Mouse (Mus musculus) heart, embryonic 14.5 days (tissue): ENCODE data around the gene Zfp609. TPM values are rescaled to one million over a fixed set of nuclear protein-coding genes. Genes with fewer than 3 reads are reported as not detected.

Experiments used
- ATAC-seq: fragments of 200-750 bp; cut with Nextera tagmentation; 2 replicates; pipeline ENCODE4 v1.8.0; 2017; ENCODE audit warnings: low read depth, moderate TSS enrichment; ENCODE audit not compliant: insufficient number of reproducible peaks, insufficient read depth, low FRiP score
- H3K27ac ChIP-seq, 2 experiments: fragments of 200-500 bp in 1 of 2; fragments of 300-500 bp in 1 of 2; sonication (generic) in 1 of 2; replicated peaks in 1 of 2; 2 replicates each; pipeline ENCODE4 v1.5.1; 2012 to 2014; ENCODE audit warnings: low read depth in 2 of 2, low read length in 2 of 2, control low read depth in 1 of 2, mild to moderate bottlenecking in 1 of 2, mixed read lengths in 1 of 2; ENCODE audit not compliant: control insufficient read depth in 1 of 2, insufficient read depth in 1 of 2
- H3K27me3 ChIP-seq: fragments of 300-500 bp; sonication (generic); 2 replicates; pipeline ENCODE4 v1.6.1; 2014; ENCODE audit warnings: mild to moderate bottlenecking, low read length, control low read depth; ENCODE audit not compliant: control insufficient read depth, insufficient read depth
- H3K36me3 ChIP-seq: fragments of 300-500 bp; sonication (generic); 2 replicates; pipeline ENCODE4 v1.6.1; 2014; ENCODE audit warnings: mild to moderate bottlenecking, control low read depth, low read length, mixed read lengths; ENCODE audit not compliant: control insufficient read depth, insufficient read depth
- H3K4me1 ChIP-seq, 2 experiments: fragments of 200-500 bp in 1 of 2; fragments of 300-500 bp in 1 of 2; sonication (generic) in 1 of 2; 2 replicates each; pipeline ENCODE4 v1.6.1; 2012 to 2014; ENCODE audit warnings: low read length in 2 of 2, control low read depth in 1 of 2, mixed read lengths in 1 of 2; ENCODE audit not compliant: control insufficient read depth in 2 of 2, insufficient read depth in 2 of 2
- H3K4me2 ChIP-seq: fragments of 300-500 bp; sonication (generic); 2 replicates; pipeline ENCODE4 v1.6.1; 2014; ENCODE audit warnings: mild to moderate bottlenecking, low read length
- H3K4me3 ChIP-seq, 2 experiments: fragments of 200-500 bp in 1 of 2; fragments of 300-500 bp in 1 of 2; sonication (generic) in 1 of 2; 2 replicates each; pipeline ENCODE4 v1.5.1; 2012 to 2014; ENCODE audit warnings: low read length in 2 of 2, mild to moderate bottlenecking in 2 of 2, control low read depth in 1 of 2, low read depth in 1 of 2, moderate library complexity in 1 of 2; ENCODE audit not compliant: control insufficient read depth in 1 of 2, insufficient read depth in 1 of 2
- H3K9ac ChIP-seq: fragments of 300-500 bp; sonication (generic); 2 replicates; pipeline ENCODE4 v1.6.1; 2014; ENCODE audit warnings: mild to moderate bottlenecking, low read length
- H3K9me3 ChIP-seq: fragments of 300-500 bp; sonication (generic); 2 replicates; pipeline ENCODE4 v1.6.1; 2016; ENCODE audit warnings: low read length, control low read depth; ENCODE audit not compliant: control insufficient read depth
- WGBS: fragments of 180-500 bp; shearing (Covaris S2); extraction: QIAGEN DNeasy Blood & Tissue Kit; methylation state at CpG from one replicate; pipeline ENCODE4 v1.1.7; 2014; 5-methylcytosine and 5-hydroxymethylcytosine counted together
- polyA plus RNA-seq: library from polyadenylated mRNA; unstranded; fragments of >200 nt; fragmentation: Nextera tagmentation; extraction: Ambion mirVana; gene quantifications from 2 replicates; pipeline ENCODE4 v1.2.1, GENCODE M21; 2014

Zfp609 gene
- polyA plus RNA-seq, 1 experiment from 2014 or later = 6.1 TPM

DNA sequence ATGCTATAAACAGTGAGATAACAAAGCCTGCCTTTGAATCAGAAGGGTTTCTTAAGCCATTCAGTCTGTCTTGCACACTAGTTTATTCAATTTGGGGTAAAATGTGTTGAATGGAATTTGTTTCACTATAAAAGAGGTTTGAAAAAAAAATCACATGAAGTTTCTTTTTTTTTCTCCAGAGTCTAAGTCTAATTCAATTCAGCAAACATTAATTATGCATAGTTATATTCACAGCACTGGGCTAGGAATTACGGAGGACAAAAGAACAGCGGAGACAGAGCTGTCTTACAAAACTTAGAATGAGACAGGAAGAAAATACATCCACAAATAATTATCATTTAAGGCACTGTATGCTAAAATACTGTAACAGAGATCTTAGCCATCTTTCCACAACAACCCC is 9.0 kb downstream of the Zfp609 start:
- 92% methylated on average over 2 of the region's 2 CpGs for WGBS

GRCm38 (mm10) chr9:65812841-65813240 is 14.5 kb downstream of the Zfp609 start:
- peak overlapping the region; percentile 34 for H3K4me2 ChIP-seq
- 11% methylated on average over 2 of the region's 2 CpGs for WGBS

More for the DNA sequence above, 9.0 kb downstream of the Zfp609 start:
- Histone ChIP-seq H3K4me3 (no peak overlapping the region), H3K9ac (no peak overlapping the region), H3K27ac (0 out of 4 replicates have a peak overlapping the region, but pooled peaks of 1 of the 2 experiments have one; percentile 0), H3K4me2 (no peak overlapping the region), H3K4me1 (peaks cover 0 to 32% of the 10 kb centered on the region in 2 experiments; a peak in 3 of 4 replicates), H3K27me3 (no peaks in the 10 kb centered on the region), H3K36me3 (peaks cover 6% of the 10 kb centered on the region; the same call in 1 of the 2 replicates), H3K9me3 (no peaks in the 10 kb centered on the region)
- ATAC-seq = no peak

DNA sequence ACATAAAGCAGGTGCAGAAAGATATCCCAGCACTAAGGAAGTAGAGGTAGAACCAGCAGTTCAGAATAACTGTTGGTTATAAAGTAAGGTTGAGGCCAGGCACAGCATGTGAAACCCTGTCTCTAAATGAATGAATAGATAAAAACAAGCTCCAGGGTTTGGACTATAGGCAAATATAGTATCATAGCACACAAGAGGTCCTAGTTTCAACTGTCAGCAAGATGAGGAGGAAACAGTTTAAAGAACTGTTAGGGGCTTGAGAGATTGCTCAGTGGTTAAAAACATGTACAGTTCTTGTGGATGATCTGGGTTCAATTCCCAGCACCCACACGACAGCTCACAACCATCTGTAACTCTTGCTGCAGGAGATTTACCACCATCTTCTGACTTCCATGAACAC is 15.6 kb downstream of the Zfp609 start:
- no peak overlapping the region; a peak in 1 of 4 replicates for H3K27ac ChIP-seq
- no peaks in the 10 kb centered on the region for H3K9me3 ChIP-seq
- no peak for ATAC-seq
- H3K4me1 ChIP-seq = peaks cover 3 to 37% of the 10 kb centered on the region in 2 experiments
- WGBS = 86% methylated on average over 1 of the region's 1 CpGs
- no peak overlapping the region for H3K9ac ChIP-seq
- no peak overlapping the region for H3K4me3 ChIP-seq
- H3K36me3 ChIP-seq = peaks cover 6% of the 10 kb centered on the region; the same call in 1 of the 2 replicates
- H3K4me2 ChIP-seq = no peak overlapping the region
- H3K27me3 ChIP-seq = no peaks in the 10 kb centered on the region

More at GRCm38 (mm10) chr9:65812841-65813240, 14.5 kb downstream of the Zfp609 start:
- no peak; the same call in 1 of the 2 replicates for ATAC-seq
- Histone ChIP-seq H3K9me3 (no peaks in the 10 kb centered on the region), H3K4me3 (no peak overlapping the region), H3K27me3 (no peaks in the 10 kb centered on the region), H3K4me1 (peaks cover 3 to 32% of the 10 kb centered on the region in 2 experiments), H3K27ac (peak overlapping the region; percentile 79 to 89), H3K9ac (peak overlapping the region; percentile 40), H3K36me3 (peaks cover 6% of the 10 kb centered on the region; the same call in 1 of the 2 replicates)

DNA sequence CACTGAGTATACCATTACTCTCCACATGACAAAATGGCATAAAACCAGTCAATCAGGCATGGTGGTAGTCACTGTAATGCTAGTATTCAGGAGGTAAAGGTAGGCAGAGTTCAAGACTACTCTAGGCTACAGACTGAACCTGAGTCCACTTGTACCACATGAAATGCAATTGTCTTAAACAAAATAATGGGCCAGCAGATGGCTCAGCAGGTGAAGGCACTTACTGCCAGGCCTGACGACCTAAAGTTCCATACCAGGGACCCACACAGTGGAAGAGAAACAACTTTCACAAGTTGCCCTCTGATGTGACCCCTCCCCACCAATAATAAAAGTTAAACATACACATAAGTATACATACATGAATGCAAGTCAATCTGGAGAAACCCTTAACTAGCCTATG is 19.5 kb downstream of the Zfp609 start:
- no peak overlapping the region for H3K4me3 ChIP-seq
- H3K36me3 ChIP-seq = no peaks in the 10 kb centered on the region
- 0 out of 4 replicates have a peak overlapping the region, but pooled peaks of 1 of the 2 experiments have one; percentile 21 for H3K27ac ChIP-seq
- 76% methylated on average over 1 of the region's 1 CpGs for WGBS
- H3K9ac ChIP-seq = no peak overlapping the region
- no peaks in the 10 kb centered on the region for H3K27me3 ChIP-seq
- H3K4me1 ChIP-seq = peaks cover 0 to 44% of the 10 kb centered on the region in 2 experiments; a peak in 3 of 4 replicates
- ATAC-seq = no peak
- H3K9me3 ChIP-seq = no peaks in the 10 kb centered on the region
- H3K4me2 ChIP-seq = no peak overlapping the region

GRCm38 (mm10) chr9:65807251-65807650 is 20.1 kb downstream of the Zfp609 start:
- WGBS = 27% methylated on average over 5 of the region's 5 CpGs
- 0 out of 2 replicates have a peak overlapping the region, but pooled peaks have one; percentile 25 for H3K4me2 ChIP-seq
- 0 out of 2 replicates have a peak overlapping the region, but pooled peaks have one; percentile 12 for H3K9ac ChIP-seq
- H3K4me3 ChIP-seq = no peak overlapping the region
- no peaks in the 10 kb centered on the region for H3K9me3 ChIP-seq
- H3K27me3 ChIP-seq = no peaks in the 10 kb centered on the region
- no peak for ATAC-seq
- H3K27ac ChIP-seq = peak overlapping the region; percentile 4 to 72; a peak in 3 of 4 replicates
- peaks cover 0 to 39% of the 10 kb centered on the region in 2 experiments; a peak in 2 of 4 replicates for H3K4me1 ChIP-seq
- no peaks in the 10 kb centered on the region for H3K36me3 ChIP-seq

- no peak overlapping the region for H3K27ac ChIP-seq
- no peak overlapping the region for H3K4me2 ChIP-seq
- no peak for ATAC-seq
- peak overlapping the region; percentile 17; the same call in 1 of the 2 replicates for H3K9ac ChIP-seq
- 62% methylated on average over 4 of the region's 4 CpGs for WGBS
- peaks cover 3% of the 10 kb centered on the region for H3K36me3 ChIP-seq
- peaks cover 5 to 39% of the 10 kb centered on the region in 2 experiments for H3K4me1 ChIP-seq
- H3K27me3 ChIP-seq = no peaks in the 10 kb centered on the region
- no peak overlapping the region for H3K4me3 ChIP-seq
- H3K9me3 ChIP-seq = no peaks in the 10 kb centered on the region
Observed at GRCm38 (mm10) chr9:65799770-65800169, 27.6 kb downstream of the Zfp609 start.

DNA sequence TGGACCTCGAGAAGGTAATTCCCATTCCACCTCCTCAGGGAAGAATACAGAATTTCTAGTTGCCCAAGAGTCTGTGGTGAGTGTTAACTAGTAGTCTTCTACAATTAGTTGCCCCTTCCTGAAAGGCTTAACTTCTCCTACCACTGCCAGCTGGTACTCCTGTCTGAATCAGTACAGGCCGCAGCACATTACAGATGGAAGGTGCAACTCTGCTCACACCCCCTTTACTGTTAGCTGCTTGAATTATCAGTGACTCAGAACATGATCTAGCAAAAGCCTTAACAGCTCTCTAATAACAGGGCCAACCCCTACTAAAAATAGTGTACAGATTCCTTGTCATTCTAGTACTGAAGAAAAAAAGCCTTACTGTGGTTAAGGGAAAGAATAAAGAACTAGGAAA is 31.7 kb downstream of the Zfp609 start:
- Histone ChIP-seq H3K4me3 (no peak overlapping the region), H3K27me3 (no peaks in the 10 kb centered on the region), H3K4me1 (peaks cover 13 to 48% of the 10 kb centered on the region in 2 experiments), H3K9ac (no peak overlapping the region), H3K36me3 (peaks cover 14% of the 10 kb centered on the region), H3K27ac (peak overlapping the region in 1 of 2 experiments; percentile 39; a peak in 2 of 4 replicates), H3K9me3 (no peaks in the 10 kb centered on the region), H3K4me2 (0 out of 2 replicates have a peak overlapping the region, but pooled peaks have one; percentile 7)
- 0 out of 2 replicates have a peak, but pooled peaks have one; percentile 31 for ATAC-seq
- 38% methylated on average over 2 of the region's 2 CpGs for whole genome bisulfite sequencing
